Mouse (Mus musculus) heart, embryonic 10.5 days (tissue): ENCODE data around the gene Lrg1. TPM values are rescaled to one million over a fixed set of nuclear protein-coding genes. Genes with fewer than 3 reads are reported as not detected.

Experiments
- DNase-seq: peaks from one replicate; pipeline ENCODE4 v3.0.0-alpha.2; 2017; ENCODE audit warnings: low spot score
- H3K27ac ChIP-seq: fragments of 300-500 bp; sonication (generic); 2 replicates; pipeline ENCODE4 v1.5.1; 2016; ENCODE audit warnings: mild to moderate bottlenecking
- H3K27me3 ChIP-seq: fragments of 300-500 bp; sonication (generic); 2 replicates; pipeline ENCODE4 v1.6.1; 2016; ENCODE audit warnings: mild to moderate bottlenecking; ENCODE audit not compliant: poor library complexity, insufficient read depth, severe bottlenecking
- H3K36me3 ChIP-seq: fragments of 300-500 bp; sonication (generic); 2 replicates; pipeline ENCODE4 v1.6.1; 2016; ENCODE audit warnings: mild to moderate bottlenecking, moderate library complexity
- H3K4me1 ChIP-seq: fragments of 300-500 bp; sonication (generic); 2 replicates; pipeline ENCODE4 v1.6.1; 2016; ENCODE audit warnings: mild to moderate bottlenecking
- H3K4me3 ChIP-seq: fragments of 300-500 bp; sonication (generic); 2 replicates; pipeline ENCODE4 v1.5.1; 2016; ENCODE audit warnings: mild to moderate bottlenecking, moderate library complexity
- H3K9me3 ChIP-seq: fragments of 300-500 bp; sonication (generic); 2 replicates; pipeline ENCODE4 v1.6.1; 2016; ENCODE audit warnings: mild to moderate bottlenecking, moderate library complexity
- WGBS: fragments of 180-500 bp; shearing (Covaris S2); methylation state at CpG from one replicate; pipeline ENCODE4 v1.1.7; 2016; 5-methylcytosine and 5-hydroxymethylcytosine counted together
- polyA plus RNA-seq: library from polyadenylated mRNA; unstranded; fragments of >200 nt; fragmentation: Nextera tagmentation; extraction: Ambion mirVana; gene quantifications from 2 replicates; pipeline ENCODE4 v1.2.1, GENCODE M21; 2016

Lrg1 gene
- polyA plus RNA-seq, 1 experiment from 2014 or later: not detected

- DNase-seq: no peak
- Histone ChIP-seq H3K27me3 (peaks cover 18% of the 10 kb centered on the region), H3K9me3 (peaks cover 5% of the 10 kb centered on the region; the same call in 1 of the 2 replicates), H3K36me3 (peaks cover 6% of the 10 kb centered on the region; the same call in 1 of the 2 replicates), H3K27ac (no peak overlapping the region), H3K4me1 (peaks cover 25% of the 10 kb centered on the region), H3K4me3 (no peak overlapping the region)
- WGBS: 37% methylated on average over 7 of the region's 7 CpGs
Observed at GRCm38 (mm10) chr17:56131814-56132213, 10.0 kb upstream of the Lrg1 start.

DNA sequence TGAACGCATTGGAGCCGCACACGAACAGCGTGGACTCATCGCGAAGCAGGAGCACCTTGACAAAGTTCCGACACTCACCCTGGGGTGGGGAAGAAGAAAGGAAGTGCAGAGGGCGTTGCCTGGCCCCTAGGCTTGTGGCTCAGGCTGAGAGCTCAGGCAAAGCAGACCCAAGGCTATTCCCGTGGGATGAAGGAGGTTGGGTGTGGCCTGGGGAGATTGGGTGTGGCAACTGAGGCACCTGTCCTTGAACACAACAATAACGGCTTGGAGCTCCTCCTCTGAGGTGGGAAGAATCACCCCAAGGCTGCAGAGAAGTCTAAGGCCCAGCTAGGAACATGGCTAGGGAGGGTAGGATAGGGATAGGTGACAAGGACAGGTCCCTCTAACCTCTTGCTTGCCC, 9.3 kb upstream of the Lrg1 start:
- Histone ChIP-seq H3K4me1 (peaks cover 25% of the 10 kb centered on the region), H3K4me3 (no peak overlapping the region), H3K36me3 (peaks cover 6% of the 10 kb centered on the region; the same call in 1 of the 2 replicates), H3K27me3 (peaks cover 15% of the 10 kb centered on the region), H3K9me3 (peaks cover 5% of the 10 kb centered on the region; the same call in 1 of the 2 replicates), H3K27ac (no peak overlapping the region)
- 92% methylated on average over 10 of the region's 10 CpGs for WGBS
- DNase-seq: no peak

DNA sequence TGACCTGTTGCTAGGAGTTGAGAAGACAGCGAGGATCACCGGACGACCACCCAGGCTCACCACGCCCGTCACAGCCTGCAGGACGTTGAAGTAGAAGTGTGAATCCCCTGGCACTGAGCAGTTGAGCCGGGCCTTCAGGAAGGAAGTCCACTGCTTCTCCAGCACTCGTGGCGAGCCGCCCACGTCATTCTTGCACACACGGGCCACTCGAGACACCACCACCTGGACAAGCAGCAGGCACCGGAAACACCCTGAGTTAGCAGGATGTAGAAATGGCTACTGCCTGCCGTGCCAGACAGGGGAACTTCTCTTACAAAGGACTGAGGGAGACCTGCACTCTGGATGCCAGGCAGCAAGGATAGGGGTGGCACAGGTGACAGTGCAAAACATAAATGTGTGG, 6.4 kb upstream of the Lrg1 start:
- peaks cover 31% of the 10 kb centered on the region for H3K27me3 ChIP-seq
- H3K4me3 ChIP-seq: no peak overlapping the region
- peaks cover 5% of the 10 kb centered on the region; the same call in 1 of the 2 replicates for H3K9me3 ChIP-seq
- DNase-seq: no peak
- peaks cover 12% of the 10 kb centered on the region for H3K4me1 ChIP-seq
- WGBS: 82% methylated on average over 15 of the region's 15 CpGs
- peaks cover 6% of the 10 kb centered on the region; the same call in 1 of the 2 replicates for H3K36me3 ChIP-seq
- H3K27ac ChIP-seq: no peak overlapping the region

- Histone ChIP-seq H3K9me3 (peaks cover 13% of the 10 kb centered on the region), H3K36me3 (peaks cover 12% of the 10 kb centered on the region; the same call in 1 of the 2 replicates), H3K4me3 (no peak overlapping the region), H3K27ac (no peak overlapping the region), H3K4me1 (peaks cover 10% of the 10 kb centered on the region), H3K27me3 (peaks cover 52% of the 10 kb centered on the region)
- WGBS: 70% methylated on average over 11 of the region's 11 CpGs
- no peak for DNase-seq
Observed at GRCm38 (mm10) chr17:56126175-56126574, 4.4 kb upstream of the Lrg1 start.

DNA sequence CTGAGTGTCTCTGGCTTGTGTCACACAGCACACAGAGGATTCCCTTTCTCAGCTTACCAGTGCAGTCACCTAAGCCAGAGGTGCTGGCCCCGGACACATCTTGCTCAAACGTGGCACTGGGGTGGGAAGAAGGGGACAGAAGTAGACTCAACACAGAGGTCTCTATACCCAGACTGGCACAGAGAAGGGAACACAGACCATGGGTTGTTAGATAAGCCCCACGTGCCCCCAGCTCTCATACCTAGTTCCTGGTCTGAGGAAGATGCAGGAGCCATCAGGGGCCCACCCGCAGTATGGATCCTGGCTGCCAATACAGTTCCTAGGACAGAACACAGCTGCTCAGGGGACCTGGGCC, 3.5 kb upstream of the Lrg1 start:
- 79% methylated on average over 4 of the region's 4 CpGs for WGBS

GRCm38 (mm10) chr17:56124377-56125275, 2.8 kb upstream of the Lrg1 start:
- H3K27ac ChIP-seq: peak overlapping the region; percentile 62
- WGBS: 5% methylated on average over 49 of the region's 59 CpGs
- peaks cover 6% of the 10 kb centered on the region; the same call in 1 of the 2 replicates for H3K36me3 ChIP-seq
- peak overlapping the region; percentile 58 for H3K4me3 ChIP-seq
- no peak for DNase-seq
- H3K4me1 ChIP-seq: peaks cover 22% of the 10 kb centered on the region
- H3K9me3 ChIP-seq: peaks cover 12% of the 10 kb centered on the region
- H3K27me3 ChIP-seq: peaks cover 67% of the 10 kb centered on the region

More for the DNA sequence above, 3.5 kb upstream of the Lrg1 start:
- H3K27me3 ChIP-seq: peaks cover 61% of the 10 kb centered on the region
- H3K9me3 ChIP-seq: peaks cover 12% of the 10 kb centered on the region
- no peak for DNase-seq
- no peak overlapping the region for H3K4me3 ChIP-seq
- H3K27ac ChIP-seq: no peak overlapping the region
- peaks cover 16% of the 10 kb centered on the region for H3K4me1 ChIP-seq
- peaks cover 6% of the 10 kb centered on the region; the same call in 1 of the 2 replicates for H3K36me3 ChIP-seq

- peaks cover 25% of the 10 kb centered on the region for H3K4me1 ChIP-seq
- H3K27ac ChIP-seq: peak overlapping the region; percentile 62; the same call in 1 of the 2 replicates
- H3K9me3 ChIP-seq: peaks cover 12% of the 10 kb centered on the region
- whole genome bisulfite sequencing: 35% methylated on average over 59 of the region's 59 CpGs
- H3K4me3 ChIP-seq: peak overlapping the region; percentile 58
- peaks cover 6% of the 10 kb centered on the region; the same call in 1 of the 2 replicates for H3K36me3 ChIP-seq
- DNase-seq: no peak
- peaks cover 75% of the 10 kb centered on the region for H3K27me3 ChIP-seq
Observed at GRCm38 (mm10) chr17:56123681-56124340, 2.0 kb upstream of the Lrg1 start.

GRCm38 (mm10) chr17:56123161-56123560, 1.4 kb upstream of the Lrg1 start:
- Histone ChIP-seq H3K27me3 (peaks cover 82% of the 10 kb centered on the region), H3K27ac (no peak overlapping the region), H3K4me1 (peaks cover 25% of the 10 kb centered on the region), H3K36me3 (peaks cover 6% of the 10 kb centered on the region; the same call in 1 of the 2 replicates), H3K9me3 (peaks cover 12% of the 10 kb centered on the region), H3K4me3 (no peak overlapping the region)
- DNase-seq: no peak
- 85% methylated on average over 12 of the region's 12 CpGs for WGBS

- no peak overlapping the region for H3K27ac ChIP-seq
- peaks cover 93% of the 10 kb centered on the region for H3K27me3 ChIP-seq
- peaks cover 6% of the 10 kb centered on the region; the same call in 1 of the 2 replicates for H3K36me3 ChIP-seq
- H3K4me1 ChIP-seq: peaks cover 34% of the 10 kb centered on the region
- no peak for DNase-seq
- H3K4me3 ChIP-seq: peak overlapping the region; percentile 49
- peaks cover 12% of the 10 kb centered on the region for H3K9me3 ChIP-seq
- whole genome bisulfite sequencing: 6% methylated on average over 66 of the region's 66 CpGs
Observed at GRCm38 (mm10) chr17:56119981-56120880, 1.6 kb downstream of the Lrg1 start.

DNA sequence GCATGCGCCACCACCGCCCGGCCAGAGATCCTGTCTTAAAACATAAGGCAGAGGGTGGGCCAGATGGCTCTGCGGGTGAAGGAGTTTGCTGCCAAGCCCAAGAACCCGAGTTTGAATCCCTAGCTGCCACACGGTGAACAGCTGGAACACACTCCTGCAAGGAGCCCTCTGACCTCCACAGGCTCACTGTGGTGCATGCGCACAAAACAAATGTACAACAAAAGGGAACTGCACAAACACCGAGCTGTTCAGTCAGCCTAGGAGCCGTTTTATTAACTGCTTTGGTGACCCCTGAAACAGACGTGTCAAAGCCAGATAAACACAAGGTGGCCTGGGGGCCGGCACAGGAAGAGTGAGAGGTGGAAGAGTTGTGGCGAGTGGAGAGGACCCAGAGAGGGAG, 2.4 kb downstream of the Lrg1 start:
- Histone ChIP-seq H3K9me3 (peaks cover 12% of the 10 kb centered on the region), H3K36me3 (peaks cover 6% of the 10 kb centered on the region; the same call in 1 of the 2 replicates), H3K27ac (no peak overlapping the region), H3K27me3 (peaks cover 87% of the 10 kb centered on the region), H3K4me1 (peaks cover 31% of the 10 kb centered on the region), H3K4me3 (peak overlapping the region; percentile 49)
- DNase-seq: no peak
- 46% methylated on average over 12 of the region's 12 CpGs for WGBS

- peaks cover 24% of the 10 kb centered on the region for H3K4me1 ChIP-seq
- WGBS: 1% methylated on average over 27 of the region's 27 CpGs
- peak; percentile 88 for DNase-seq
- no peaks in the 10 kb centered on the region for H3K36me3 ChIP-seq
- no peak within 1 kb of the TSS for H3K27ac ChIP-seq
- peak within 1 kb of the TSS; percentile 54 for H3K4me3 ChIP-seq
- peaks cover 71% of the 10 kb centered on the region for H3K27me3 ChIP-seq
- peaks cover 2% of the 10 kb centered on the region for H3K9me3 ChIP-seq
Observed at GRCm38 (mm10) chr17:56117251-56117710, 4.5 kb downstream of the Lrg1 start, which contains the start of gene Plin5. TSS of gene Plin5 (minus strand) at chr17:56117596.

- no peak for DNase-seq
- no peaks in the 10 kb centered on the region for H3K36me3 ChIP-seq
- peaks cover 60% of the 10 kb centered on the region for H3K27me3 ChIP-seq
- WGBS: 71% methylated on average over 10 of the region's 10 CpGs
- H3K27ac ChIP-seq: no peak overlapping the region
- no peak overlapping the region for H3K4me3 ChIP-seq
- no peaks in the 10 kb centered on the region for H3K9me3 ChIP-seq
- peaks cover 24% of the 10 kb centered on the region for H3K4me1 ChIP-seq
Observed at GRCm38 (mm10) chr17:56116193-56116592, 5.6 kb downstream of the Lrg1 start.
